Mouse (Mus musculus) liver, adult 2 months (tissue): Measurements from ENCODE around the gene Arfgap2. TPM values are rescaled to one million over a fixed set of nuclear protein-coding genes. Genes with fewer than 3 reads are reported as not detected.

ENCODE experiments used
- DNase-seq: peaks from one replicate; pipeline ENCODE4 v3.0.0-alpha.2; 2011; ENCODE audit warnings: low read depth, low spot score; ENCODE audit errors: extremely low read depth
- H3K27ac ChIP-seq: fragments of 200-500 bp; replicated peaks from 2 replicates; pipeline ENCODE4 v1.5.1; 2012; ENCODE audit warnings: low read depth, mild to moderate bottlenecking, control low read depth, inconsistent platforms, low read length; ENCODE audit not compliant: insufficient read depth
- H3K27me3 ChIP-seq: fragments of 200-500 bp; 2 replicates; pipeline ENCODE4 v1.6.1; 2012; ENCODE audit warnings: mild to moderate bottlenecking, moderate library complexity, low read length, inconsistent platforms; ENCODE audit not compliant: control insufficient read depth, insufficient read depth
- H3K36me3 ChIP-seq: fragments of 200-500 bp; 2 replicates; pipeline ENCODE4 v1.6.1; 2012; ENCODE audit warnings: low read length, inconsistent platforms; ENCODE audit not compliant: control insufficient read depth, insufficient read depth
- H3K4me1 ChIP-seq: fragments of 200-500 bp; 2 replicates; pipeline ENCODE4 v1.6.1; 2011; ENCODE audit warnings: low read length; ENCODE audit not compliant: control insufficient read depth, insufficient read depth
- H3K4me3 ChIP-seq: fragments of 200-500 bp; 2 replicates; pipeline ENCODE4 v1.5.1; 2011; ENCODE audit warnings: low read depth, mild to moderate bottlenecking, control low read depth, low read length, moderate library complexity; ENCODE audit not compliant: insufficient read depth
- H3K79me2 ChIP-seq: fragments of 200-500 bp; 2 replicates; pipeline ENCODE4 v1.6.1; 2012; ENCODE audit warnings: inconsistent platforms, mild to moderate bottlenecking, low read length, moderate library complexity; ENCODE audit not compliant: control insufficient read depth, insufficient read depth
- H3K9ac ChIP-seq: fragments of 200-500 bp; 2 replicates; pipeline ENCODE4 v1.6.1; 2012; ENCODE audit warnings: low read depth, mild to moderate bottlenecking, control low read depth, inconsistent platforms, low read length
- CTCF ChIP-seq: fragments of 200-500 bp; IDR thresholded peaks from 2 replicates; pipeline ENCODE4 v1.5.1; 2011; ENCODE audit warnings: low read depth, low read length, control low read depth
- POLR2A ChIP-seq: fragments of 200-500 bp; IDR thresholded peaks from 2 replicates; pipeline ENCODE4 v1.6.1; 2011; ENCODE audit warnings: low read length, control low read depth; ENCODE audit not compliant: insufficient read depth; ENCODE audit errors: extremely low read depth
- WGBS: fragments of 180-500 bp; shearing (Covaris S2); methylation state at CpG from one replicate; pipeline ENCODE4 v1.1.7; 2018; 5-methylcytosine and 5-hydroxymethylcytosine counted together
- polyA plus RNA-seq: library from polyadenylated mRNA; depleted of rRNA; stranded (reverse); fragments of >200 nt; gene quantifications from 2 replicates; pipeline ENCODE4 v1.2.3, GENCODE M21; 2012
- total RNA-seq: library from RNA; depleted of rRNA; stranded (reverse); fragments of >200 nt; gene quantifications from 2 replicates; pipeline ENCODE4 v1.2.3, GENCODE M21; 2014

Gene Arfgap2
- total and polyA plus RNA-seq, 2 experiments = 69.1 to 74.2 TPM

- H3K27ac ChIP-seq = peak overlapping the region; percentile 88
Observed at GRCm38 (mm10) chr2:91256256-91257125, 8.3 kb upstream of the Arfgap2 start.

GRCm38 (mm10) chr2:91257126-91257980 lies 7.4 kb upstream of the Arfgap2 start:
- peaks cover 12% of the 10 kb centered on the region for H3K4me1 ChIP-seq
- H3K27me3 ChIP-seq = no peaks in the 10 kb centered on the region
- TF ChIP-seq CTCF (no peak), POLR2A (no peak)
- H3K79me2 ChIP-seq = peaks cover 14% of the 10 kb centered on the region; the same call in 1 of the 2 replicates
- H3K9ac ChIP-seq = peak overlapping the region; percentile 98
- H3K27ac ChIP-seq = peak overlapping the region; percentile 88
- peak overlapping the region; percentile 98 for H3K4me3 ChIP-seq
- peak; percentile 68 for DNase-seq
- 2% methylated on average over 22 of the region's 22 CpGs for WGBS
- H3K36me3 ChIP-seq = peaks cover 9% of the 10 kb centered on the region; the same call in 1 of the 2 replicates

More at GRCm38 (mm10) chr2:91256256-91257125, 8.3 kb upstream of the Arfgap2 start:
- Histone ChIP-seq H3K4me3 (peak overlapping the region; percentile 98), H3K79me2 (peaks cover 14% of the 10 kb centered on the region; the same call in 1 of the 2 replicates), H3K36me3 (peaks cover 9% of the 10 kb centered on the region; the same call in 1 of the 2 replicates), H3K9ac (peak overlapping the region; percentile 98), H3K27me3 (no peaks in the 10 kb centered on the region), H3K4me1 (peaks cover 12% of the 10 kb centered on the region)
- WGBS = 1% methylated on average over 49 of the region's 52 CpGs
- TF ChIP-seq CTCF (no peak), POLR2A (0 out of 2 replicates have a peak, but pooled peaks have one; percentile 34)
- no peak for DNase-seq

- H3K4me1 ChIP-seq = peaks cover 12% of the 10 kb centered on the region
- H3K27ac ChIP-seq = peak overlapping the region; percentile 88
- peaks cover 12% of the 10 kb centered on the region; the same call in 1 of the 2 replicates for H3K36me3 ChIP-seq
- H3K4me3 ChIP-seq = peak overlapping the region; percentile 98
- H3K79me2 ChIP-seq = peaks cover 14% of the 10 kb centered on the region; the same call in 1 of the 2 replicates
- WGBS = 33% methylated on average over 5 of the region's 5 CpGs
- H3K9ac ChIP-seq = peak overlapping the region; percentile 98
- TF ChIP-seq POLR2A (0 out of 2 replicates have a peak, but pooled peaks have one; percentile 21), CTCF (no peak)
- H3K27me3 ChIP-seq = no peaks in the 10 kb centered on the region
- peak; percentile 73 for DNase-seq
Observed at GRCm38 (mm10) chr2:91258054-91258453, 6.7 kb upstream of the Arfgap2 start.

- peak; percentile 66 for DNase-seq
- peak overlapping the region; percentile 98; the same call in 1 of the 2 replicates for H3K9ac ChIP-seq
- H3K27me3 ChIP-seq = no peaks in the 10 kb centered on the region
- peak overlapping the region; percentile 88 for H3K27ac ChIP-seq
- no peak overlapping the region for H3K4me3 ChIP-seq
- peaks cover 12% of the 10 kb centered on the region; the same call in 1 of the 2 replicates for H3K36me3 ChIP-seq
- H3K4me1 ChIP-seq = peaks cover 14% of the 10 kb centered on the region
- WGBS = 4% methylated on average over 1 of the region's 1 CpGs
- no peak for TF ChIP-seq CTCF
- no peak for TF ChIP-seq POLR2A
- peaks cover 14% of the 10 kb centered on the region; the same call in 1 of the 2 replicates for H3K79me2 ChIP-seq
Observed at GRCm38 (mm10) chr2:91258830-91259229, 5.9 kb upstream of the Arfgap2 start.

- Histone ChIP-seq H3K27ac (peak overlapping the region; percentile 26), H3K9ac (no peak overlapping the region), H3K79me2 (peaks cover 14% of the 10 kb centered on the region; the same call in 1 of the 2 replicates), H3K36me3 (peaks cover 12% of the 10 kb centered on the region; the same call in 1 of the 2 replicates), H3K4me3 (no peak overlapping the region), H3K27me3 (no peaks in the 10 kb centered on the region), H3K4me1 (peaks cover 19% of the 10 kb centered on the region)
- DNase-seq = no peak
- no peak for TF ChIP-seq CTCF
- TF ChIP-seq POLR2A = no peak
- 100% methylated on average over 1 of the region's 1 CpGs for WGBS
Observed at GRCm38 (mm10) chr2:91259493-91259892, 5.3 kb upstream of the Arfgap2 start.
